Mouse (Mus musculus): Measurements from ENCODE around the gene Rnf216.

The Rnf216 gene

DNA sequence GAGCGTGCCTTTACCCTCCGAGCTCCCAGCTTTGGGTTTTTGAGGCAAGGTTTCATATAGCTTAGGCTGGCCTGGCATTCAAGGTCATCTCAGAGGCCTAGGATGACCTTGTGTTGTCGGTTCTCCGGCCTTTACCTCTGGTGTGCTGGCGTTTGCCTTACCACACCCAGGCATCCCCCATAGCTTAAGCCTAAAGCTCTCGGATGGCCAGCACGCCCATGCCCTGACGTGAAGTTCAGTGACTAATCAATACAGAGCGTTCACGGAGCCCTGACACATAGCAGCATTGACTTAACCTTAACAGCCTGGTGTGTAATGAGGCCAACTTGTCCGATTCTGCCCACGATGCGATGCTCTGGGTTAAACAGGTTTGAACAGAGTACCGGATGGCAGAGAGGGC lies 154.3 kb downstream of the Rnf216 start:
- DNase-seq: no peak

DNA sequence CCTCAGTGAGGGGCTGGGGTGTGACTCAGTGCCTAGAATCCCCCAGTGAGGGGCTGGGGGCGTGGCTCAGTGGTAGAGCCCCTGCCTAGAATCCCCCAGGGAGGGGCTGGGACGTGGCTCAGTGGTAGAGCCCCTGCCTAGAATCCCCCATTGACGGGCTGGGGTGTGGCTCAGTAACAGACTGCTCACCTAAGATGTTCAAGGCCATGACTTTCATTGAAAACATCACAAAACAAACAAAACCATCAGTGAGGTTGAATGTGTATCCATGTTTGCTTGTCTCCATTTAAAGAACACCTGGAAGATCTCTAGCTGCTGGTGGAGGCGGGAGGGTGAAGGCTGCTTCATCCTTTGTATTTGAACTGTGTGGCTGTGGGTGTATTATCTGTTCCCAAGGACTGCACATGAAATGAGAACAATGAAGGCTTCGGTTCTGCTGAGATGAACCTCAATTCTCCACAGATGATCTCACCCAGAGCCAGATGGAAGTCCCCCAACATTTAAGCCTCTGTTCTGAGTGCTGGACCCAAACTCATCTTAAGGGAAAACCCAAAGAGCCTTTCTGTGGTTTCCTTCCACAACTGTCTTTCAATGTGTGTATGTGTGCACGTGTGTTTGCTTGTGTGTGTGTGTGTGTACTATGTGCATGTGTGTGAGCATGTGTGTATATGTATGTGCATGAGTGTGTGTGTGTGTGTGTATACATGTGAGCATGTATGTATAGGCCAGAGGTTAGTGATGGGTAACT lies 155.7 kb downstream of the Rnf216 start:
- no peak for DNase-seq

DNA sequence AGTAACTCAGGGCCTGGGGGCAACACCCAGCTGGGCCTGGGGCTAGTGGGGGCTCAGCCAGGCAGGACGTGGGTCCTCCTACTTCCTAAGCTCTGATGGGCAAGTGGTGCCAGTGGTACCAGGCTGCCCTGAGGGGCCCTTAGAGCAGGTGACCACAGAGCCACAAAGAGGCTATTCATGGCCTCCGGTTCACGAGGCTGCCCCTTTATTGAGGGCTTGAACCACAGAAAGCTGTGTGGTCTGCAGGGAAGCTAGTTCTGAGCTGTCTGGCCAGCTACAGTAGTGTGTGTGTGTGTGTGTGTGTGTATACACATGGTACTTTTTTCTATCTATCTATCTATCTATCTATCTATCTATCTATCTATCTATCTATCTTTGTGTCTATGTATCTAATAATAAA lies 159.2 kb downstream of the Rnf216 start:
- DNase-seq: no peak

DNA sequence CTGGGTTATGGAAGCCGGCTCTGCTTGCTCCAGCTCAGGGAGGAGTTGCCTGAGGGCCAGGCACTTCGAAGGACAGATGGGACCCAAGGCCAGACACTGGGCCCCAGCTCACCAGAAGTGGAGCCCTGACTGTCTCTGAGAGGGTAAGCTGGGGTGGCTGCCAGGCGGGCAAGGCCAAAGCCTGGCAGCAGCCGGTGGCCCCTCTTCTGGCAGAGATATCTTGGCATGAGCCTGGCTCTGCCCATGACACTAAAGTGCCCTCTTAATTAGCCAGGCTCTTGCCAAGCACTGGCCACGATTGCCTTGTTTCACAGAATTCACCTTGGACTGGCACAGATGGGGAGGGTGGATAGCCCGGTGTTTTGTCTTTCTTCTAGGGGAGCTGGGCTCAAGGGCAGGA lies 162.4 kb downstream of the Rnf216 start:
- no peak for DNase-seq

DNA sequence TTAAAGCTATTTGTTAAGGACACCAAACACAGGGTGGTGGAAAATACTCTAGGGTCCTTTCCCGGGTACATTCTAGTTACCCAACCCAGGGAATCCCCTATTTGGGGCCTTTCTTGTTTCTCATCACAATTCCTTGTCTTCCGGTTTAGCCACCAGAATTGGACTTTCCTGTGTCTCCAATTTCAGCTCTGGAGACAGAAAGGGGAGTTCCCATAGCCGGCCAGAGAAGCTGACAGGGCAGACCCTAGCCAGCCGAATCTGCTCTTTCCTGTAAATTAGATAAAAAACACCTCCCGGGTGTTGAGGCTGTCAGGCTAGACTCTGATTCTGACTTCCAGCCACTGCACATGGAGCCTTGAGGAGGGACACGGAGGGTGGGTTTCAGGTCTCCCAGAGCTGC lies 163.2 kb downstream of the Rnf216 start:
- DNase-seq: no peak

DNA sequence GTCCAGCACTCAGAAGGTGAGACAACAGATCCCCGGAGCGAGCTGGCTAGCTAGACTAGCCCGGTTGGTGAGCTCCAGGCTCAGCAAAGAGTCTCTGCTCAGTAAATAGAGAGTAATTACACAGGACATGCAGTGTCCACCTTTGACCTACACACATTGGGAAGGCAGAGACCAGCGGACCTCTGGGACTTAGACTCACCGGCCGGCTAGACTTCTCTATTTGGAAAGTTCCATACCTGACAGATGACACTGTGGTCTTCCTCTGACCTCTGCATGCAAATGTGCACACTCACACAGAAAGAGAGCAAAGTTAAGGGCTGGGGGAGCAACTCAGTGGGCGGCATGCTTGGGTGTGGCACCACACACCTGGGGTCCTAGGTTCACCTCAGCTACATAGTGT lies 165.3 kb downstream of the Rnf216 start:
- no peak for DNase-seq

DNA sequence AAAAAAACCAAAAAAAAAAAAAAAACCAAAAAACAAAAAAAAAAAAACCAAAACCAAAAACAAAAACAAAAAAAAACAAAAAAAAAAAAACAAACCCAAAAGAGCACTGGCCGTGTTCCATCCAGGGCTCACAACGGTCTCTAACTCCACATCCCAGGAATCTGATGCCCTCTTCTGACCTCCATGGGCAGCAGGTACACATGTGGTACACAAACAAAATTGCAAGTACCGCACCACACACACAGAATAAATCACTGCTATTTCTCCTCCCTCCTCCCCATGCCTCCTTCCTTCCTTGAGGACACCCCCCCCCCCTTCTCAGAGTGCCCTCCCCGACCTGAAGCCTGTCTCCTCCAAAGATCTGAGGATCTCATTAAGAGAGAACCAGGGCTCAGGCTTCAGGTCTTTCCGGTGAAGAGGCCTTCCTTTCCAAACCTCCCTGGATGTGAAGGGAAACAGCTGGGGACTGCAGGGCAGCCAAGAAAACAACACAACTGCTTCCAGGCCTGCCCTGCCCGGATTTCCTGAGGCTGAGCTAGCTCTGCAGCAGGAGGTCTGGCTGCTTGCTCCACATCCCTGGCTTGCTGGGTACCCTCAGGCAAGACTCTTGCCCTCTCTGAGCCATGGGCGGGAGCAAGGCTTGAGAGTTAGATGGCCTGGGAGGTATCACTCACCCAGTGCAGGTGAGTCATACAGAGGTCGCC lies 167.7 kb downstream of the Rnf216 start:
- no peak for DNase-seq

Measured in cerebellum, postnatal 36 days (tissue).